Mouse (Mus musculus) embryonic facial prominence, embryonic 10.5 days (tissue): ENCODE data around the gene Frrs1l. TPM values are rescaled to one million over a fixed set of nuclear protein-coding genes. Genes with fewer than 3 reads are reported as not detected.

Experiments
- DNase-seq: peaks from one replicate; pipeline ENCODE4 v3.0.0-alpha.2; 2017; ENCODE audit warnings: low spot score
- H3K27ac ChIP-seq: fragments of 300-500 bp; sonication (generic); replicated peaks from 2 replicates; pipeline ENCODE4 v1.5.1; 2016; ENCODE audit warnings: mild to moderate bottlenecking
- H3K27me3 ChIP-seq: fragments of 300-500 bp; sonication (generic); replicated peaks from 2 replicates; pipeline ENCODE4 v1.6.1; 2016; ENCODE audit warnings: low read depth, mild to moderate bottlenecking; ENCODE audit not compliant: poor library complexity, severe bottlenecking
- H3K36me3 ChIP-seq: fragments of 300-500 bp; sonication (generic); replicated peaks from 2 replicates; pipeline ENCODE4 v1.6.1; 2016; ENCODE audit warnings: mild to moderate bottlenecking, moderate library complexity
- H3K4me1 ChIP-seq: fragments of 300-500 bp; sonication (generic); 2 replicates; pipeline ENCODE4 v1.6.1; 2016
- H3K4me3 ChIP-seq: fragments of 300-500 bp; sonication (generic); 2 replicates; pipeline ENCODE4 v1.5.1; 2016; ENCODE audit warnings: mild to moderate bottlenecking, moderate library complexity
- H3K9me3 ChIP-seq: fragments of 300-500 bp; sonication (generic); 2 replicates; pipeline ENCODE4 v1.6.1; 2016; ENCODE audit warnings: mild to moderate bottlenecking
- WGBS: fragments of 180-500 bp; shearing (Covaris S2); methylation state at CpG from one replicate; pipeline ENCODE4 v1.1.7; 2016; 5-methylcytosine and 5-hydroxymethylcytosine counted together
- polyA plus RNA-seq: library from polyadenylated mRNA; unstranded; fragments of >200 nt; fragmentation: Nextera tagmentation; extraction: Ambion mirVana; gene quantifications from 2 replicates; pipeline ENCODE4 v1.2.1, GENCODE M21; 2016

Gene Frrs1l
- polyA plus RNA-seq, 1 experiment from 2014 or later, result 1.4 TPM

DNA sequence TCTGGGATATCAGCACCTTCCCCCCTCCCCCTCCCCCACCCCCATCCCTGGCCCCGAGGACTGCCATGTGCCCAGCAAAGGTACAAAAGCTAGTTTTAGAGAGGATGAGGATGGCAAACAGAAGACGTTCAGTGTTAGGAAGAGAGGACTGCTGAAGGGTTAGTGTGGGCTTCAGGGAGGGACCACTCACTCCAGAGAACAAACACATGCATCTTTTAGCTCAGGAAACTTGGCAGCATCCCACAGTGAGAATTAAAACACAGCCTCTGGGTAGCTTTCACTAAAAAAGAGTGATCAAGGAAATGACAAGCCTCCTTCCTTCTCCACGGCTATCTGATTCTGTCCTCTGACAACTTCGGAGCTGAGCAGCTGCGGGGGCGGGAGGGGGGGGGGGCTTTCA is 20.7 kb upstream of the Frrs1l start:
- no peak for DNase-seq
- H3K27ac ChIP-seq, result no peak overlapping the region
- peaks cover 7% of the 10 kb centered on the region for H3K4me1 ChIP-seq
- H3K4me3 ChIP-seq, result no peak overlapping the region
- WGBS, result 19% methylated on average over 6 of the region's 6 CpGs
- no peaks in the 10 kb centered on the region for H3K9me3 ChIP-seq
- peaks cover 43% of the 10 kb centered on the region for H3K27me3 ChIP-seq
- no peaks in the 10 kb centered on the region for H3K36me3 ChIP-seq

DNA sequence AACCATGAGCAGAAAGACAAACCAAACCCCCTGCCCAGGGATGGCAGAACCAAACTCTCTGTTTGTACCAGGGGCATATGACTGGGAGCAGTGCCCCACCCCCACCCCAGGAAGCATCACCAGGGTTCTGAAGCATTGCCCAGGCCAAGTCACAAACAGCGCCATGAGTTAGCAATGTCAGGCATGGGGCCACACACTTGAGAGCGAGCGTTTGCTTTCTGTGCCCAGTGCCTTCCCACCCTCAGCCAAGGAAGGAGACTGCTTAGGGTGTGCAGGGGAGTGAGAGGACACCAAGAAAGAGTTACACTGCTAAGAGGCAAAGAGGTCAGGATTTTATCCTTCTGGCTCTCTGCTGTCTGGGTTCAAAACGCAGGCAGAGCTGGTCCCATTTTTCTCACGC is 20.2 kb upstream of the Frrs1l start:
- H3K9me3 ChIP-seq, result no peaks in the 10 kb centered on the region
- H3K36me3 ChIP-seq, result no peaks in the 10 kb centered on the region
- H3K27me3 ChIP-seq, result peaks cover 39% of the 10 kb centered on the region
- H3K4me1 ChIP-seq, result peaks cover 7% of the 10 kb centered on the region
- H3K27ac ChIP-seq, result no peak overlapping the region
- H3K4me3 ChIP-seq, result no peak overlapping the region
- no peak for DNase-seq
- 39% methylated on average over 5 of the region's 5 CpGs for WGBS

DNA sequence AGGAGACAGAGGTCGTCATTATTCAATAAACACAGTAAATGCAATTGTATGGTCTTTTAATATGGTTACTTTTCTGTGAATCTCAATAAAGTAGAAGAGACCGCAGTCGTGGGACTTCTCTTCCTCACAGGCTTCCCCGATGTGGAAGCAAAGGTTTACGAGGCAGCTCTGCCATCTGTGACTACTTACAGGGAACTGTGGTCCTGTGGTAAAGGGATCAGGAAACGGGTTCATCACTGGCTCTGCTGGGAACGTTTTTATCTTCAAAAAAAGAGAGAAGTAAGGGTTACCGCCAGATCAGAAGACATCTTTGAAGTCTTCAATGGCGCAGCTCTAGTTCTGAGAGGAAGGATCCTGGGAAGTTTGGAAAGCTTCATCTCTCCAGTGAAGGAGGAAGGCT is 17.5 kb upstream of the Frrs1l start:
- no peak for DNase-seq
- H3K36me3 ChIP-seq, result no peaks in the 10 kb centered on the region
- no peak overlapping the region for H3K4me3 ChIP-seq
- peaks cover 12% of the 10 kb centered on the region for H3K4me1 ChIP-seq
- 81% methylated on average over 9 of the region's 9 CpGs for WGBS
- H3K27me3 ChIP-seq, result peaks cover 32% of the 10 kb centered on the region
- no peak overlapping the region for H3K27ac ChIP-seq
- H3K9me3 ChIP-seq, result no peaks in the 10 kb centered on the region

DNA sequence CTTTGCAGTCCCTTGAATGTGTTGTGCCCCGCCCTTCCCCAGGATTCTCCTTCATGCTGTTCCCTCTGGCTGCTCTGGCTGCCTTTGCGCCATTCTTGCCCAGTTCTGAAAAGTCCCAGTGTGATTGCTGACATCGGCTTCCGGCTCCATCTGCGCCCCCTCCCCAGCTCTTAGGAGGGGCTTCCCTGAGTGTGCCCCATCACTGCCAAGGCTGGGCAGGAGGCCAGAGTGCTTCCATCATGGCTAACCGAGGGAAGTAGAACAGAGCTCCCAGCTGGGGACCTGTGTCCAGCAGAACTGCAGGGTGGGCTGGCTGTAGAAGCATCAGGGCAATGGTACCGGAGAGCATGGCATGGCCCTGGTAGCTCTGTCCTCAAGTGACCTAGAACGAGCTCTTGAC is 14.8 kb upstream of the Frrs1l start:
- H3K27me3 ChIP-seq, result peaks cover 5% of the 10 kb centered on the region
- H3K4me1 ChIP-seq, result peaks cover 5% of the 10 kb centered on the region; the same call in 1 of the 2 replicates
- no peaks in the 10 kb centered on the region for H3K9me3 ChIP-seq
- H3K36me3 ChIP-seq, result no peaks in the 10 kb centered on the region
- 79% methylated on average over 8 of the region's 8 CpGs for WGBS
- no peak overlapping the region for H3K27ac ChIP-seq
- no peak overlapping the region for H3K4me3 ChIP-seq
- no peak for DNase-seq

DNA sequence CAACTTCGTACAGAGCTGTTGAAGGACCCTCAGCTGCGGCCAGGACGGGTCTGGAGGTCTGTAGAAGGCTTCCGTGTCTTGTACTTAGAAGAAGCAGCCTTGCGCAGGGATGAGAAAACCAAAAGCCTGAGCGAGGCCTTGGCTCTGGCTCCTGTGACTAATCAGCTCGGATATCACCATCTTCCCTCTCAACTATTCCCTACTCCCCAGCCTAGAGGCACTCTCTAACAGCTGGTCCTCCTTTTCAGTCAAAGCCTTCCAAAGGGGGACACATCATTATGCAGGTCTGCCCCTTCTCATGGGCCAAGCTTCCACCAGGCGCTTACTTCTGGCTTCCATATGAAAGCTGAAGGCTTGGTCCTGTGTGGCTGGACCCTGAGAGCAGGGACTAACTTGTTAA is 13.7 kb upstream of the Frrs1l start:
- DNase-seq, result no peak
- WGBS, result 79% methylated on average over 8 of the region's 8 CpGs
- H3K4me1 ChIP-seq, result peaks cover 5% of the 10 kb centered on the region; the same call in 1 of the 2 replicates
- H3K36me3 ChIP-seq, result no peaks in the 10 kb centered on the region
- H3K4me3 ChIP-seq, result no peak overlapping the region
- H3K27me3 ChIP-seq, result no peaks in the 10 kb centered on the region
- H3K9me3 ChIP-seq, result no peaks in the 10 kb centered on the region
- H3K27ac ChIP-seq, result no peak overlapping the region

DNA sequence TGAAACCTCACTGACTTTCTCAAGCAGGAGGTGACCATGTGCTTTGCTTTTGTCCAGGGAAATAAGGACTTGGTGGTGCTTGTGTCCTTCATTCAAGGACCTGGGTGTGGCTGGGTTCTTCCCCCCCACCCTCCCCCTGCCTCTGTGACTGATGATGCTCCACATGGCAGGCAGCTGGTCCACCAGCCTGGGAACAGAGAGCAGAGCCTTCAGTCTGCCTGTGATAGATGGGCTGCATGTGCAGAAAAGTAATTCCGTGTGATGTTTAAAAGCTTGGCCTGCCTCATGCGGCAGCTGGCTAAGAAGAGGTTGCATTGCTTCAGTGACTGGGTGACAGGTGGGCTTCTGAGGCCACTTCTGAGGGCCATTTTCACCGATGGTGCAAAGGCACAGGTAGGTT is 12.6 kb upstream of the Frrs1l start:
- 84% methylated on average over 3 of the region's 3 CpGs for WGBS
- Histone ChIP-seq H3K9me3 (no peaks in the 10 kb centered on the region), H3K36me3 (no peaks in the 10 kb centered on the region), H3K4me1 (peaks cover 8% of the 10 kb centered on the region; the same call in 1 of the 2 replicates), H3K27ac (no peak overlapping the region), H3K4me3 (no peak overlapping the region), H3K27me3 (no peaks in the 10 kb centered on the region)
- no peak for DNase-seq

DNA sequence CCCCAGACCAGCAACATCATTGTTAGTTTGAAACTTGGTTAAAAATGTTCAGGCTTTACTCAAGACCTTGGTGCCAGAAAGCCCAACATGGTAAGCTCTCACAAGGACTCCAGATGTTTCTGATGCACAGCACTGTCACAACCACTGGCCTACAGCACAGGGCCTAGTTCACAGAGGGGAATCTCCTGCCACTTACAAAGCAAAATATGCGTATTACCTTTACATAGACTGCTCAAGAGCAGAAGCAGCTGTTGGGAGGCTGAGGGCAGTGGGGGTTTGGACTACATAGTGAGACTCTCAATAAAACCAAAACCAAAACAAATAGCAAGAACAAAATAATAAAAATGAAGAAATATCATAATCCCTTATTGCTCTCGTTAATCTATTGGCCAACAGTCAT is 11.2 kb upstream of the Frrs1l start:
- Histone ChIP-seq H3K9me3 (peaks cover 3% of the 10 kb centered on the region; the same call in 1 of the 2 replicates), H3K4me3 (no peak overlapping the region), H3K27ac (no peak overlapping the region), H3K4me1 (peaks cover 8% of the 10 kb centered on the region; the same call in 1 of the 2 replicates), H3K36me3 (no peaks in the 10 kb centered on the region), H3K27me3 (no peaks in the 10 kb centered on the region)
- 83% methylated on average over 2 of the region's 2 CpGs for WGBS
- DNase-seq, result no peak

DNA sequence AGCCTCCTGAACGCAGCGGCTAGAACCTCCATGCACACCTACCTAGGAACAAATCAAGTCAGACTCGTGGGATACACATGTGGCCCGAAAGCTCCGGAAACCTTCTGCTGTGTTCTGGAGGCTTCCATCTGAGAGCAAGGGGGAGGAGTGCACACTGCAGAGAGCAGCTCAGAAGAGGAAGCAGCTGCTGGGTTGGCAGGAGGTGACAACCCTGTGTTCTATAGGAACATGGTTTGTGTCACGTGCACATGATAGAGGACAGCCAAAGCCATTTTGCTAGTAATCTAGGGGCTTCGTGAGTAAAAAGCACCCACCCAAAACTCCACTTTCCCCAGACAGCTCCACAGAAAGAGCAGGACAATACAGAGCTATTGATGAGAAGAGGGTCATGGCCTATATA is 3.1 kb upstream of the Frrs1l start:
- Histone ChIP-seq H3K27ac (no peak overlapping the region), H3K9me3 (peaks cover 8% of the 10 kb centered on the region; the same call in 1 of the 2 replicates), H3K27me3 (peaks cover 53% of the 10 kb centered on the region), H3K4me3 (no peak overlapping the region), H3K36me3 (no peaks in the 10 kb centered on the region), H3K4me1 (peaks cover 15% of the 10 kb centered on the region)
- no peak for DNase-seq
- 86% methylated on average over 7 of the region's 7 CpGs for WGBS

DNA sequence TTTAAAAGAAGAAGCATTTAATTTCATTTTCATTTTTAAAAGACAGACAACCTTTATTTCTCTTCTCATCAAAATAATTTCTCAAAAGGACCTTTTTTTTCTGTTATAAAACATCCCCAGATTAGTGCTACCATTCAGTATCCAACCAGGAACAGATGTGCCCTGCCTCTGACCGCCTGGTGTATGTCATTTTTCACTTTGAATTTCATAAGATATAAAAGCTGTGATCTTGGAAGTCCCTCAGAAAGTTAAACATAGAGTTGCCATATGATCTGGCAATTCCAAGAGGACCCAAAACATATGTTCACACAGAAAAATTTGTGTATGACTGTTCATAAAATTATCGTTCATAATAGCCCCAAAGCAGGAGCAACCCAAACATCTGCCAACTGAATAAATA is 1.8 kb upstream of the Frrs1l start:
- Histone ChIP-seq H3K4me1 (peaks cover 14% of the 10 kb centered on the region), H3K9me3 (peaks cover 12% of the 10 kb centered on the region; the same call in 1 of the 2 replicates), H3K36me3 (no peaks in the 10 kb centered on the region), H3K27ac (no peak overlapping the region), H3K4me3 (no peak overlapping the region), H3K27me3 (peaks cover 64% of the 10 kb centered on the region)
- no peak for DNase-seq
- WGBS, result 82% methylated on average over 2 of the region's 2 CpGs

DNA sequence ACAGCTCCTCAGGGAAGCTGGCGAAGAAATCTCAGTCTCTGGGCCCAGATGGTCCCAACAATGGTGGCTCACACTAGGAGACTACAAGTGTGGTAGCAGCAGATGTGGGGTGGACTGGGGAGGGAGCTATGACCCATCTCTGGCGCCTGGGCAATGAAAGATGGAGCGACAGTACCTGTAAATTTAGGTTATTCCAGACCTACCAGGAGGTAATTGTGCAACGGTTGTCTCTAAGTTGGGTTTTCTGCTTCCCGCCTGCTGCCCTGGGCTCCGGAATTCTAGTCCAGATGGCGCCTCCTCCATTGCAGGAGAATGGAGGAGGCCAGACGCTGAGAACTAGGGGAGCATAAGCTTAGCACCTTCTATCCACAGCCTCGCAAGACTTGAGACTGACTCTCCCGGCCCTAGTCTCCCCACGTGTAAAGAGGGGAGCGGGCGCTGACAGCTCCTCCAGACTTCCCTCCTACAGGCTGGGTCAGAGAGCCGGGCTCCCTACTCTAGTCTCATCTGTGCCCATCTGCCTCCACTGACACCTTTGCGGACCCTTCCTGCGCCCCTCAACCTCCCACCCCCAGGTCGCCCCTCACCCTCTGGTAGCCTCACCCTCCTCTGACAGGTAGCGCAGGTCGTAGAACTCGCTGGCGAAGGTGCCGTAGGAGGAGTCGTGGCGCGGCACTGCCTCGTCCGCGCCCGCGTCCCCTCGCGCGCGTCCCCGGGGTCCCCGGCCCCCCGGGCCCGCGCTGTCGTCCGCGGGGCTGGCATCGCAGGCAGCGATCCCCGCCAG is 568 bp downstream of the Frrs1l start:
- Histone ChIP-seq H3K27me3 (peaks cover 68% of the 10 kb centered on the region), H3K4me1 (peaks cover 14% of the 10 kb centered on the region), H3K4me3 (peak overlapping the region; percentile 75), H3K9me3 (0 out of 2 replicates have a peak, but pooled peaks cover 9% of the 10 kb centered on the region), H3K27ac (peak overlapping the region; percentile 79), H3K36me3 (no peaks in the 10 kb centered on the region)
- peak; percentile 53 for DNase-seq
- 1% methylated on average over 45 of the region's 45 CpGs for WGBS

DNA sequence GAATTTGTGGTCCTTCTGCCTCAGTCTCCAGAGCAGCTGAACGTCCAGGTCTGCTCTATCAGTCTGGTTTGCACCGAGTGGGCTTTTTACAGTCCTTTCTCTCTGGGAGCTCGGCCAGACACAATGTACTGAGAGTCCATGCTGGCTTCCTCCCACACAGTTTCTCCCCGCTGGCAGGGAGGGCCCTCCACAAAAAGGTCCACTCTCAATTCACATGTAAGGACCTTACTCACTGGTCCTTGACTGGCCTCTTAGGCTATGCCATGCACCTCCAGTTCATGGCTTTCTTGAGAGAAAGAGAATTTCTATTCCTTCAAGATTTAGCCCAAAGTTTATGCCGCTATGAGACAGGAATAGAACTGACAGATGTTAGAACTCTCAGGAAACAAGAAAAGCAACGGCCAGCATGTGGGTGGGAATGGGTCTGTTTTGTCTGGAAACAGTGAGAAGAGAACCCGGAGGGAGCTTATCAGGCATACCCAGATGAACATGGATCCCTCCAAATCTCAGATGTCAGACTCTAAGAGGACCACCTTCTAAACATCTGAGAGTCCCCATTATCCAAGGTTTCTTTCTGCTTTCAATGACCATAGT is 24.5 kb downstream of the Frrs1l start:
- no peak overlapping the region for H3K4me3 ChIP-seq
- 82% methylated on average over 7 of the region's 7 CpGs for WGBS
- no peak for DNase-seq
- H3K27me3 ChIP-seq, result no peaks in the 10 kb centered on the region
- H3K9me3 ChIP-seq, result no peaks in the 10 kb centered on the region
- H3K4me1 ChIP-seq, result peaks cover 5% of the 10 kb centered on the region; the same call in 1 of the 2 replicates
- no peaks in the 10 kb centered on the region for H3K36me3 ChIP-seq
- H3K27ac ChIP-seq, result no peak overlapping the region

DNA sequence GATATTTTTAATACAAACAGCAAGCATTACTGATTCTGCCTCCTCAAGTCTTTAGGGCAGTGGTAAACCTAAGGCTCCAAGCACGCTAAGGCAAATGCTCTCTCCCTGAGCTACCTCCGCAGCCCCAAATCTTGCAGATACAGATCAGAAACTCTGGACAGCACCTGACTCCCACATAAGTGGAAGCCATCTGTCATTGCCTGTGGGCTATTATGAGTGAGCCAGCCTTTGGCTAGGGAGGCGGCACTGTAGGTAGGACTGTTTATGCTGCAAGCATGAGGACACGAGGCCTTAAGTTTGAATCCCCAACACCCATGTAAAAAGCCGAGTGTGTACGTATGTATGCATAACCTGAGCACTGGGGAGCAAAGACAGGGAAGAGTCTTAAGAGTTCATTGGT is 26.5 kb downstream of the Frrs1l start:
- Histone ChIP-seq H3K27ac (no peak overlapping the region), H3K4me1 (no peaks in the 10 kb centered on the region), H3K36me3 (no peaks in the 10 kb centered on the region), H3K4me3 (no peak overlapping the region), H3K27me3 (no peaks in the 10 kb centered on the region), H3K9me3 (no peaks in the 10 kb centered on the region)
- no peak for DNase-seq
- WGBS, result 88% methylated on average over 6 of the region's 6 CpGs

DNA sequence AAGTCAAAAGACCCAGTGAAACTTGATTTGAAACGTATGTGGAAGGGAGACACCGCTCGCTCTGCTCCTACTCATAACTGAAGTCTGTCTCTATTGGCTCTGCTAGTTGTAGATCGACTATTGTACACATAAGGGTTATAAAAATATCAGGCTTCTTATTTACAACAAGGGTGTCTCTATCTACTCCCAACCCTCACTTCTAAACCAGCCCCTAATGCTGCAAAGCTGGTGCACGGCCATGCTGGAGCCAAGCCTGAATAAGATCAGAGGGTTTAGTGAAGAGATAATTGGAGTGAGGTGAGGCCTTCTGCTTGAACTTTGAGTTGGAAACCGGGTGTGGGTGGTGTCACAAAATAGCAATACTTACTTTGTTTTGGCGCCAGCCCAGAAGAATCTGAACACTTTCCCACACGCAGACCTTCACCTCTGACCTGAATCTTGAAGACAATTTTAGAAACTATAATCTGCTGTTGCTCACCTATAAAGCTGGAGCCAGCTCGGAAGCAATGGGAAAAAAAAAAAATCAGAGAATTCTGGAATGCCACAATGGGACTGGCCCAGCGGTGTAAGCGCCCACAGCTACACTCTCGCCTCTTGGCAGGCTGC is 28.8 kb downstream of the Frrs1l start:
- DNase-seq, result no peak
- Histone ChIP-seq H3K36me3 (no peaks in the 10 kb centered on the region), H3K4me3 (no peak overlapping the region), H3K27me3 (no peaks in the 10 kb centered on the region), H3K9me3 (no peaks in the 10 kb centered on the region), H3K4me1 (no peaks in the 10 kb centered on the region; the same call in 1 of the 2 replicates), H3K27ac (no peak overlapping the region)
- whole genome bisulfite sequencing, result 88% methylated on average over 12 of the region's 12 CpGs
